Mouse (Mus musculus) urinary bladder, postnatal 36 days (tissue): Measurements from ENCODE around the gene Ccz1.

ENCODE experiments used
- DNase-seq, 2 experiments: peaks; one replicate each; pipeline ENCODE4 v3.0.0; 2022; ENCODE audit warnings: low spot score in 2 of 2, mixed read lengths in 1 of 2

Gene Ccz1

DNA sequence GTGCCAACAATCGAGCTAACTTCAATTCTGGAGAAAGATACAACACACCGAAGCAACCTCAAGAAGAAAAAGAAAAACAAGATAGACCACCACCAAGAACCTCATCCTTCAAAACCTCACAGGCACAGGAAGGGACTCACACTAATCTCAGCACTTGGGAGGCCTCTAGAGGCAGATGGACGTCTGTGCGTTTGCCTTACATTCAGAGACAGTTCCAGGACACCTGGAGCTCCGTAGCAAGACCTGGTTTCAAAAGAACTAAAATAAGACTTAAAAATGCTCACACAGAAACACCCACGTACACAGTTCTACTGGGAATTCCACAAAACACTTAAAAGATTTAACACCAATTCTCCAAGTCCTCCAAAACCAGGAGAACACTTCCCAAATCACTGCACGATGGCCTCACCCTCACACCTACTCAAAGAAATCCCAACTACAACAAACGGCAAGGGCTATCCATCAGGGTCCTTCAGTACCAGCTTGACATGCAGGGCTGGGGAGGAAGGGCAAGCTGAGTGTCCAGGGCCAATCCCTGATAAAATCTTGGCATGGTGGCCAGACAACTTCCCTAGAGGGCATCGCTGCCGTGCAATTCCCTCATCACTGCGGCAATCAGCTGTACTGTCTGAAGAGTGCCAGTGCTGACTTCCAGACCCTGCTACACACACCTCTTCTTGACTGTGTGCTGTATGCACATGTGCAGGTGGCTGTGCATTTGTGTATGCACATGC is 19.9 kb downstream of the Ccz1 start:
- DNase-seq: no peak

DNA sequence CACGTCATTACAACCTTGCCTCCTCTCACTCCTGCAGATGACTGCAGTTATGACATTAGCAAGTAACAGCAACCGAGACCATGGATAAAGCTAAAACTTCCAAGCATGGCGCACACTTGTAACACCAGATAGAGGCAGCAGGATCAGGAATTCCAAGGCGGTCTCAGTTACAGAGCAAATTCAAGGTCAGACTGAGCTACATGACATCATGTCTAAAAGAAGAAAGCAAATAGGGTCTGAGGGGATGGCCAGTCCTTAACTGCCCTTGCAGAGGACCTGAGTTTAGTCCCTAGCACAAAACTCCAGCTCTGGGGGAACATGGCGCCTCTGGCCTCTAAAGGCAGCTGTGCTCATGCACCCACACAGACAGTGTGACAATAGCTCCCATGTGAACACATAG is 20.8 kb downstream of the Ccz1 start:
- DNase-seq: no peak

DNA sequence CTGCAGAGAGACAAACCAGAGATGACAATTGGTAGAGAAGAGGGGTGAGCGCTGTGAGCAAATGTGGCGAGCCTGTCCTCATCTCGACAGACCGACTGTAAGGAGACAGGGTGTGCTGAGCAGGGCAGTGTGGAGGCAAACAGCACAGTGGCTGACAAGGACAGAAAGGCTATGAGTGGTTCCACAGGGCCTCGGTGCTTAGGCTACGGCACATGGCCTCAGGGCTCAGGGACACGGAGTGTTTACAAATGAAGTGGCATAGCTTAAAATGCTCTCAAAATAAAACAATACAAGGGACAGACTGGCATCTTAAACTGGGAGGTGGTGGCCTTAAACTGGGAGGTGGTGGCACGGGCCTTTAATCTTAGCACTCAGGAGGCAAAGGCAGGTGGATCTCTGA is 21.4 kb downstream of the Ccz1 start:
- DNase-seq: no peak

DNA sequence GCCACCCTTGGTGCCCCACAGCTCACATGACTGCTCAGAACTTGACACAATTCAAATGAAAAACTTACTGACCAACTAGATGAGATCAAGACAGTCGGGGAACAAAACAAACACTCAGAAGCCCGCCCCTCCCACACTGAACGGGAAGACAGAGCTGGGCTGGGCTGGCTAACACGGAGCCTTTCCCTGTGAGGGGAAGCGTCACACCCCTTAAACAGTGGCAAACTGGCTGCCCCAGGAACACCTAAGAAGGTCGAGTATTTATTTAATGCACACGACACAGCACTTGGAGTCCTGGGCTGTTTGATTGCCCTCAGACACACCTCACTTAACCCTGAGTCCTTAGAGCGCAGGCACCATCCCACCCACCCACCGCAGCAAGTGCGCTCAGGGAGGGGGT is 22.0 kb downstream of the Ccz1 start:
- DNase-seq: no peak

DNA sequence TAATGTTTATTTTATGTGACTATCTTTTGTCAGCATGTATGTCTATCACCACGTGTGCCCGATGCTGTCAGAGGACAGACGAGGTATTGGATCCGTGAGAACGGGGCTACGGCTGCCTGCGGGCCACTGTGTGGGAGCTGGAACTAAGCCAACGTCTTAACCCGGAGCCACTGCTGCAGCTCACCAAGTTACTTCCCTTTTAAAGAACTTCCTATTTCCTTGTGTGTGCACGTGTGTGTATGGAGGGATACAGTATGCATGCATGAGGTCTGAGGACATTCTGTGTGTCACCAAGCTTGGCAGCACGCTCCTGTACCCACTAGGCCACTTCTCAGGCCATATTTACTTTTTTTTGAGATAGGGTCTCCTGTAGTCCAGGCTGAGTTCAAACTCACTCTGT is 24.6 kb downstream of the Ccz1 start:
- DNase-seq: no peak

DNA sequence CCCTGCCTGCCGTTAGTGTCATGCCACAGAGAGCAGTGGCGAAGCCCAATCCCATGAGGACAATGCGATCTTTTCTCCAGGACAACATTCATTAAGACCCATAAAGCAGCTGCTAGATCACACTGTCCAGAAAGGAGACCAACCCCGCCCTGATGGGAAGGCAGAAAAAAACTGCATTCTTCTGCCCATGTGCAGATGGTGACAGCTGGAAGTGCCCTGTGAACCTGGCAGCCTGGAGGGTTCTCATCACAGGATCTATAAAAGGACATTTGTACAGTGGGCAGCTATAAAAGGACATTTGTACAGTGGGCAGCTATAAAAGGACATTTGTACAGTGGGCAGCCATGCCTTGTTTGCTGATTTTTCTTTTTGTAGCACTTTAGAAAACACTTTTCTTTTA is 25.6 kb downstream of the Ccz1 start:
- DNase-seq: no peak

DNA sequence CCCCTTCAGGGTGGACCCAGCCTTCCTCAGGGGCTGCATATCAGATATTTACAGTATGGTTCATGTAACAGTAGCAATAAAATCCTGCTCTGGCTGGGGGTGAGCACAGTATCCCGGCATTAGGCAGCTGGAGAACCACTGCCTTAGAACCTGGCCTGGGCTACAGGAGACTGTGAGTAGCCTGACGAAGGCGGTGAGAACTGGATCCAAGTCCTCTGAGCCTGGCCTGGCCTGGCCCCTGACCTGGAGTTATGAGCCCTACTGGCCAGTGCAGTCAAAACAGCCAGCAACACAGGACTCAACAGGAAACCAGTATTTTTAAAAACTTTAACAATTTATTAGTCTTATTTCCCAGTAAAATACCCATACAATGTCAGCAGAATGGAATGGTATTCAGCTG is 27.1 kb downstream of the Ccz1 start:
- DNase-seq: no peak

DNA sequence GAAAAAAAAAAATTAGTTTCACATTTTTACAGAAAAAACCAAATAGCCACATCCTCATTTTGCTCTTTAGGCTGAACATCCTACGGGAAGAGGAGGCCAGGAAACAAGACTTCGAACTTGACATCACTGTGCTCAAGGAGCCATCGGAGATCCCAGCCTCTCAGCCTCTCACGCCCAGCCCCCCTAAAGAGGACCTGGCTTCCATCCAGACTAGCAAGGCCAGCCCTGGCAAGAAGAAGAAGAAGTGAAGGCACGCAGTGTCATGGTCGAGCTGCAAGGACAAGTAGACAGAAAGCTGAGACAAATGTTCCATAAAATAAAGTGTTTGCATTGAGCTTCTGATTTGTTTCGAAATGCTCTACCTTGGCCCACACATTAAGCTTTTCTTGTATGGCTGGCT is 29.3 kb downstream of the Ccz1 start:
- no peak for DNase-seq

DNA sequence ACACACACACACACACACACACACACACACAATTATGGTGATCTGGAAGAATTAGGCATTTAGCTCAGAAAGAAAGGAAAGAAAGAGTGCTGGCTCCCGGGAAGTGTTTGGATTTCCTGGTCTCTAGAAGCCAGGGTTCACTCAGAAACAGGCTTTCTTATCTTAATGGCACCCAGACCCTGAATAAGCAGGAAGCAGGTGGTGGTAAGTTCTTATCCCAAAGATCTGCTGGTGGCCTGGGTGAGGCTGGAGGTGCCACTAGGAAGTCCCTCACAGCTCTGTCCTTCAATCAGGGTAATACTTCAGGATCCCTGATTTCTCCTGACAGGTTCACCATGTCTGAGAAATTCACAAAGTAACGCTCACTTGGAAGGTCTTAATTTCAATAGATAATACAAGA is 32.3 kb downstream of the Ccz1 start:
- no peak for DNase-seq

DNA sequence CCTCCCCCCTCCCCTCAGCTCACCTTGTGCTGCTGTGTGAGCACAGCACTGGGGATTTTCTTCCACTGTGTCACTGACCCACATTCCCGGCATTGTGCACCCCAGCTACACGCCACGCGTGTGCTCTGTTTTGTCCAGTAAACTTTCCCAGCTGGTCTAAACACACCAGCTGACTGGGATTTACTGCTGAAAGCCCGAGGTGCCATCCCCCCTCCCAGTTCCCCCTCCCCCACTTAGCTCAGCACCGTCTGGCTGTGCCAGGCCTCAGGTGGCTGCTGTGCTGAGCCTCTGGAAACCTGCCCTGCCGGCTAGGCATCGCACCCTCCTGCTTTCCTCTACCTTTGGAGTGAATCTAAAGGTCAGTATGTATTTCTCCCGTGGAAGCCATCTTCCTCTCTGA is 33.8 kb downstream of the Ccz1 start:
- DNase-seq: no peak

DNA sequence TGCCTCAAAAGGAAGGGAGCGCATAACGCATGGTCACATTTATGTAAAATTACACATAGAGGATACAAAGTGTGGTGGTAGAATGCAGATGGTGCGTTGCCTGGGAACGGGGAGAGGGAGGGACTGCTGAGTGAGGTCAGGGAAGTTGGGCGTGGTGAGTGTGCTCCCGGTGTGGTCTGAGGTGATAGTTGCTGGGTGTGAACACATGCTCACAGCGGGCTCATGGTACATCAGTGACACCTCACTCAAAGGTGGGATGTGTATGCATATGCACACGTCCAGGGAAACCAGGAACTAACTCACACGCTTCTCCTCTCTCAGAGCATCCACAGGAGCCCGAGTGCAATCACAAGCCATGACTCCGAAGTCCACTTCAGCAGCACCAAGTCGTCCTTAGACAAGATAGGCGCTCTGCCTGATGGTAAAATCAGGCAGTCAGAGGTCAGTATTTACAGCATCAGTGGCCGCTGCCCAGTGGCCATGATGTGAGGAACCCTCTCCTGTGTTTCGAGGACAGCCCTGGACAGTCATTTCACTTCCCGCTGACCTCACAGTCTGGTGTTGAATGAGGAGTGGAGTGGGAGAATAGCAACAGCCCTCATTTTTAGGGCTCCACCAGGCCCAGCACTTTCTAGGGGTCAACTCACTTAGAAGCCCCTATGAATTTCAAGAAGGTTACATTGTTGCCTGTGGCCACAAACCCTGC is 37.8 kb downstream of the Ccz1 start:
- no peak for DNase-seq

DNA sequence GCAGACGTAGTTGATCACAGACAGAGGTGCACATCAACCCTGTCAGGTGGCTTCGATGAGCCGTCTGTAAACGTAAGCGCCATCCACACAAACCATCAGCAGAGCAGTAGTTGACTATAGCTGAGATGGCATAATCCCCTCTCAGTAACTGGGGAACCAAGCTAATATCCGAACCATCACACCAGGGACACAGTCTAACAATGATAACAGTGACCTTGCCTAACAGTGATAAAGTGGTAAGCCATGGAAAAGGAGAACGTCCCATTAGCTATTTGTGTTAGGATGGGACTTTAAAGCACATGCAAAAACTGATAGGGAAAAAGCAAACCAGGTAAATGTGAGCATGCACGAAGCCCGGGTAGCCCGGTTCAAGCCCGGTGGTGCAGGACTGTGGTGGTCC is 38.4 kb downstream of the Ccz1 start:
- DNase-seq: no peak

DNA sequence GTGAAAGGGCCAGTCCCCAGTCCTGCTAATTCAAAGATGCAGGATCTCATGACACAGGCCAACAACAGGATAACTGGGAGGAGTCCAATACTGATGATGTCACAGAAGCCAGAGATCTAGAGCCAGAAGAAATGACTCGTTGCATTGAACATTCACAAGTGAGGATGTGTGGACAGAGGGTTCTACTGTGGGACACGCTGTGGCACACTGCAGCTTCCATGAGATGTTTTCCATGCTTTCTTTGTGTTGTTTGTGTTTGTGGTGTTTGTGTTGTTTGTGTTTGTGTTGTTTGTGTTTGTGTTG is 39.1 kb downstream of the Ccz1 start:
- DNase-seq: no peak

DNA sequence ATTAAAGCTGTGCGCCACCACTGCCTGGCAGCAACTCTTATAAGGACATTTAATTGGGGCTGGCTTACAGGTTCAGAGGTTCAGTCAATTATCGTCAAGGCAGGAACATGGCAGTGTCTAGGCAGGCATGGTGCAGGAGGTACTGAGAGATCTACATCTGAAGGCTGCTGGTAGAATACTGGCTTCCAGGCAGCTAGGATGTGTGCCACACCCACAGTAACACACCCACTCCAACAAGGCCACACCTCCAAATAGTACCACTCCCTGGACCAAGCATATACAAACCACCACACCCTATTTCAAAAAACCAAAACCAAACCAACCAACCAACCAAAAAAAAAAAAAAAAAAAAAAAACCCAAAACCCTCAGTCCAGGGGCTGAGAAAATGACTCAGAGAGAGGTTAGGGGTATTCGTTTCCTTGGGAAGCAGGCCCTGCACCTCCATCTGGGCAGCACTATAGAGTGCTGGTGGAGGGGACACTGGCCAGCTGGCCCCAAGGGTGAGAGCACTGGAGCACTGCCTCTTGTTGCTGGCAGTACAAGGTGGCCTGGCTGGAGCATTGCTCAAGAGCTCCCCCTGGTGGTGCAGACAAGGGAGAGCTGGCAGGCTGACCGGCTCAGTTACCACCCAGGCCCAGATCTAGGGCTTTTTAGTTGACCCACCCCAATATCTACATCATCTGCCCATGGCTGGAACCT is 39.6 kb downstream of the Ccz1 start:
- peak; percentile 18 to 39 for DNase-seq

DNA sequence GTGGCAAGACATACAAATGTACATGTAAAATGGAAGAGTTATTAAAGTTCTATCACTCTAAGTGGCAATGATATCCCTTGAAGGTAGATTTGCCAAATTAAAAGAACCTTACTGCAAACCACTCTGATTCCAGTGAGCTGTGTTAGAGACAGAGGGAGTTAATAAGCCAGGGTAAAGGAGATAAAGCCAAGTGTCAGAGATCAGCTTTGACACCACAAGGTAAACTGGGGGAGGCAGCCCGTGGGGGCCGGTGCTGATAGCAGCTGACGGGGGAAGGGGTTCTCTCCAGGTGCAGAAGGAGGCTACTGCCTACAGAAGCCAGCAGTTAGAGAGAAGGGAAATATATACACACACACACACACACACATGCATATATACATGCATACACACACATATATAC is 42.0 kb downstream of the Ccz1 start:
- no peak for DNase-seq

DNA sequence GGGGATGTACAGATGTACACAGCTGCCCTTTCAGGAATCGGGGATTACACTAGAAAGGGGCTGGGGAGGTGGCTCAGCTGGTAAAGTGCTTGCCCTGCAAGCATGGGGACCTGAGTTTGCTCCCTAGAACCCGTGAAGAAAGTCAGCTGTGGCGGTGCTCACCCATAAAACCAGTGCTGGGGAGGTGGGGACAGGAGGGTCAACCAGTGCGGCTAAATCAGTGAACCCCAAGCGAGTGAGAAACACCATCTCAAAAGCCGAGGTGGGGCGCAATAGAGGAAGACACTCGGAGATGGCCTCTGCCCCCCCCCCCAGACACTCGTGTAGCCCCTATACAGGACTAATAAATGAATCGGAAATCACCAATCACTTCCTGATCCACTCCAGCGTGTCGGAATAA is 48.0 kb downstream of the Ccz1 start:
- DNase-seq: no peak

DNA sequence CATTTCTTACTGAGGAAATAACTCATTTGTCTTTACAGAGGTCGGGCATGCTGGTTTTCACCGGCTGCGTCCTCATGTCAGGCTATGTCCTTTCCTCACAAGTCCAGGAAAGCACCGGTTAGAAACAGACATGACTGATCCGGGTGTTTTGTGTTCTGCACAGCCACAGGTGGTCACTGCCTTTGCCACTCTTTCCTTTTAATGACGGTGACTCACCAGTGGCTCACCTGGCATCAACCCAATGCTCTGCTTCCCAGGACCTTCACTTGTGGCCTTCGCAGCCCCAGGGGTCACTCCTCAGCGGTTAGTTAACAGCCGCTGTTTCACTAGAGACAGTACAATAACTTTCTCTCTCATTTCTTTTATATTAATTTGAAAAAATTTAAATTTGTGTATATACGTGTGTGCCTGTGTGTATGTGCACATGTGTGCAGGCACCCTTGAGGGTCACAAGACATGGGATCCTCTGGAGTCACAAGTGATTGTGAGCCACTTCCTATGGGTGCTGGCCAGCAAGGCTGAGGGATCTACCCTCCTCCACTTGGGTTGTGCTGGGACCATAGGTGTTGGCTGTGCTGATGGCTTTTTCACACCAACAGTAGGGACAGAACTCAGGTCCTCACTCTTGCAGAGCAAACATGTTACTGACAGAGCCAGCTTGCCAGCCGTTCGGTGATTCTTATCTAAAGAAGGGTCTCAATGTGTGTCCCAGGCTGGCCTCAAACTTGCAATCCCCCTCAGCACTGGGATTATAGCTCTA is 48.9 kb downstream of the Ccz1 start:
- no peak for DNase-seq

DNA sequence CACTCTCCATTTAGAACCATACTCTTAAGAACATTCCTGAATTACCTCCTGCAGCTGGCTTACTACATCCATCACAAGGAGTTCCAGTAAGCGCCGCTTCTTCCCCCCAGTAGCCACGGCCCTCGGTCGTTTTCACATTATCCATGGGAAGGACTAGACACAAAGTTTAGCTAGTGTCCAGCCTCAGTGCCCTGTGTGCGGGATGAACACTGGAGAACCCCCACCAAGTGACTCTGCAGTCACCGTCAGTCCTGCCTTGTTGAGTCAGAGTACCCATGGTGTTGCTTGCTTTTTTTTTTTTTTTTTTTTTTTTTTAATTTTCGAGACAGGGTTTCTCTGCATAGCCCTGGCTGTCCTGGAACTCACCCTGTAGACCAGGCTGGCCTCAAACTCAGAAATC is 53.5 kb downstream of the Ccz1 start:
- DNase-seq: no peak

DNA sequence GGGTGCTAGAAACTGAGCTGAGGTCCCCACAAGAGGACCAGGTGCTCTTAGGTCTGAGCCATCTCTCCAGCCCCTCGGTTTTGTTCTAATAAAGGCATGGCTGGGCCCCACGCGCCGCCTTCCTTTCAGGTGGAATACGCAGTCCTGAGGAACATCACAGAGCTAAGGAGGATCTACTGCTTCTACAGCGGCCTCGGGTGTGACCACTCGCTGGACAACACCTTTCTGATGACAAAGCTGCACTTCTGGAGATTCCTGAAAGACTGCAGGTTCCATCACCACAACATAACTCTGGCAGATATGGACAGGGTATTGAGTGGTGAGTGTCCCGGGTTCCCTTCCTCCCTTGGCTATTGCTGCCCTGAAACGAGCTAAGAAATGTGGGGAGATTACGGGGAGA is 55.1 kb downstream of the Ccz1 start:
- DNase-seq: no peak

DNA sequence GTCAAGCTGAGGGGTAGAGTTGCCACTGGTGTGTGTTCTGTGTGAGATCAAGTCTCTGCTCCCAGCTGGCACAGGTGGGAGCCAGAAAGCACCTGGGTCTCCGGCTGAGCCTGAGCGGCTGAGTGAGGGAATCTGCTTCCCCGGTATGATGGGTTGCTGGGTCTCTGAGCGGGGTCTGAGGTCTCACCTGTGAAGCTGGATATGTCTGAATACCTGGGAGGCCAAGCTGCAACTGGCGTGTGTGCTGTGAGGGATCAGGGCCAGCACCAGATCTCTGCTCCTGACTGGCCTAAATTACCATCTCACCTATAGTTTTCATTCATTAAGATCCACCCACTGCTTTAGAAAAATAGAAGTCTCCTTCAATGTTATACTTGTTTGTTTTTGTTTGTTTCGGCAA is 57.6 kb downstream of the Ccz1 start:
- DNase-seq: no peak

DNA sequence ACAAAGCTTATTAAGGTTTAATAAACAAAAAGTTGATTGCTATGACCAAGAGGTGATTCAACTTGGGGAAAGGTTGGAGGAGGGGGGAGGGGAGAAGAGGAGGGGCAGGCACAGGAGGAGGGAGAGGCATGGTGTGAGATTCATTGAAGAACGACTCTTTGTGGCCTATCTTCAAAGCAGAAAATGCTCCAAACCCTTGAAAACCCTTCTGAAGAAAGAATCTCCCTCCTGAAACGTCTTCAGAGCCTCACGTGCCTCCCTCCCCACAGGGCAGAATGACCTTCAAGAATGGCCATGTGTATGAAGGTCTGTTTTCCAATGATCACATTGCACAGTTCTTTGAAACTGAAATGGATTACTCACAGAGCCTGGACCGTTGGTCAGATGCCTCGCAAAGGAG is 64.7 kb downstream of the Ccz1 start:
- DNase-seq: no peak

DNA sequence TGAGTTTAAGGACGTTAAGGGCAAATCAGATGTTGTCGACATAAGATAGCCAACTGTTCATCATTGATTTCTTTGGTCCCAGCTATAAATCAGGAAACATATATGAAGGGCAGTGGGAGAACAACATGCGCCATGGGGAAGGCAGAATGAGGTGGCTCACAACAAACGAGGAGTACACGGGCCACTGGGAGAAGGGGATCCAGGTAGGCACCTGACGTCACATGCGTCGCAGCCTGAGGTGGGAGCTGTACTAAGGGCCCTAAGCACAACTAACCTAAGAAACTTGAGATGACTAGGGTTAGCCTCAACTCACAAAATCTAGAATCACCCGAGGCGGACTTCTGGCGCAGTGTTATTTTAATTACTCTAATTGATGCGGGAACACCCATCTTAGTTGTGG is 66.3 kb downstream of the Ccz1 start:
- DNase-seq: no peak
